Mouse (Mus musculus) kidney, postnatal 14 days (tissue): ENCODE measurements at regions not wholly inside any gene's neighbourhood (a gene's known extent, or its start where the extent isn't known, plus 50 kb on each side); places are given as distances from the start of the nearest gene placed in this dataset.
"Not testable (repeated sequence)": the region's sequence is repeated elsewhere in the genome, so short reads cannot be mapped to it uniquely, and the experiment has no call there.

Source experiments
- DNase-seq: peaks from one replicate; pipeline ENCODE4 v3.0.0; 2022; ENCODE audit warnings: mixed read lengths

DNA sequence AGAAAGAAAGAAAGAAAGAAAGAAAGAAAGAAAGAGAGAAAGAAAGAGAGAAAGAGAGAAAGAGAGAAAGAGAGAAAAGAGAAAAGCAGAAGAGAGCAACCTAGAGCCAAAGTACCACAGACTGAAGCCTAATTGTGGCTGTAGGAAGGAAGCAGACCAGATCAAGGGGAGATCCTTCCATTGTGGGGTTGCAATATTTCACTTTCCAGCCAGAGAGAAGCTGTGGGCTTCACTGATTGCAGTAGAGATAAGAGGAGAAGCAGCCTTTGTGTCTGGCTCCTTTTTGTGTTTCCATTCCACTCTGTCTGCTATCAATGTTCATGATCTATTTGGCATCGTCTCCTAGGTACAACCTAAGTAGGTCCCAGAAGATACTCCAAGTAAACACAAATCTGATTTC is 79.0 kb upstream of the Xcl1 start:
- no peak for DNase-seq

- no peak for DNase-seq
These were observed 78.1 kb upstream of the Xcl1 start for GRCm38 (mm10) chr1:165013428-165013827.

GRCm38 (mm10) chr1:165012376-165012775 is 77.0 kb upstream of the Xcl1 start:
- DNase-seq = peak; percentile 17

DNA sequence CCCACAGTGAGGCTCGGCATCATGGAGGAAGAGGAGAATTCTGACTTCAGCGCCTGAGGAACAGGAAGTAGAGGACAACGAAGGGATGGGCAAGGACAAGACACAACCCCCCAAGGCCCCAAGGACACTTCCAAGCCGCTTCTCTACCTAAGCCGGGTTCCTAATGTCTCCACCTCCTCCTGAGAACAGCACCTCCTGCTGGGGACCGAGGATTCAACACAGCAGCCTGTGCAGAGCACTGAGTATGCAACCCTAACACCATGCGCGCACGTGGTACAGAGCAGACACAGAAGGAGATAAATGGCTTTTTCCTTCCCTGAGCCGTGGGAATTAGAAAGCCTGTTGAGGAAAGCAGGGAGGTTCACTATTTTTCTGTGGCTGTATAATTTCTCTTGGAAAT is 64.2 kb upstream of the Xcl1 start:
- no peak for DNase-seq

- DNase-seq = no peak
These were observed 63.3 kb upstream of the Xcl1 start for GRCm38 (mm10) chr1:164998621-164999020.

GRCm38 (mm10) chr1:164997660-164998059 is 62.3 kb upstream of the Xcl1 start:
- DNase-seq = peak; percentile 37

DNA sequence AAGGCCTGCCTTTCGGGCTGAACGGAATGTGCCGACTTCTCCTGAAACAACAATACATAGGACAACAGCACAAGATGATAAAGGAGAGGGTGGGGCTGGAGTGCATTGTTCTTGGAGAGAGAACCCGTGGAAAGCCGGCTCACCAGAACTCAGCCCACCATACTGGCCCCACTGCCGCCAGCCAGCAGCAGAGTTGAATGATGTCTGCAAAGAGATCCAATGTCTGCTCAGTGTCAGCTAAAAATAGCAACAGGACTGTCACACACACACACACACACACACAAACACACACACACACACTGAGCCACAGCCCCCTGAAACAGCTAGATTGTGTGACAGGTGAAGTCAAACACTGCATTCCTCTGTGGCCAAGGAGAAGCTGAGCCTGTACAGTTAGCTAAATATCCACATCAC is 58.9 kb upstream of the Xcl1 start:
- DNase-seq = no peak

- not testable (repeated sequence) for DNase-seq
These were observed 58.0 kb upstream of the Xcl1 start for GRCm38 (mm10) chr1:164993175-164993875.

- no peak for DNase-seq
These were observed 53.7 kb upstream of the Xcl1 start for GRCm38 (mm10) chr1:164988982-164989381.

DNA sequence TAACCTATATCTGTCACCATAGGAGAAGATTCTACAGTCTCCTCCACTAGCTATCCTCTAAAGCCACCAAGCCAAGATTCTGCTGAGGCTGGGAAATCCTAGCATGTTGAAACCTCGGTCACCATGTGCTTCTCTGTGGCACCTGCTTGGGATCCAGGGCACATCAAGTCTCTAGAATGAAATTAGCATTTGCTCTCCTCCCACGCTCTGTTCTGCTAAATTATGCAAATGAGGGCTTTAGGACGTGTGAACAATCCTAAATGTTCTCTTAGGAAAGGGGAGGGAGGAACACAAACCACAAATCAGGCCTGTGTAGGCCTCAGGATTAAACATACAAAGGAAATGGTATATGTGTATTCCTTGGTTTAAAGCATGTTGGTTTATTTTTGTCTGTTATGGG is 52.9 kb upstream of the Xcl1 start:
- DNase-seq = no peak

DNA sequence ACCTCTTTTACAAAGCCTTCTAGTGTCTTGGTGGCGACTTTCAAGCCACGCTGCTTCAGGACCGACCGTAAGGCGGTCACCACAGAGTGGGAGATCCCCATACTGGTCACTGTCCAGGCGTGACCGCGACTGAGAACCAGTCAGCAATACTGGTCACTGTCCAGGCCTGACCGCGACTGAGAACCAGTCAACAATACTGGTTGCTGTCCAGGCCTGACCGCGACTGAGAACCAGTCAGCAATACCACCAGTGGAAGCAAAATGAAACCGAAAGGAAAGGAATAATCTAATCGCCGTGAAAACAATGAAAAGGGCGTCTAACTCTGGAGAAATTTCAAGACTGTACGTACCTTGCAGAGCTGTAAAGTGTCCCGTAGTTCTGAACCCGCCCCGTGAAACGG is 50.2 kb upstream of the Xcl1 start:
- DNase-seq = not testable (repeated sequence)
